Mouse (Mus musculus): ENCODE measurements around the gene Ndufs6. TPM values are rescaled to one million over a fixed set of nuclear protein-coding genes. Genes with fewer than 3 reads are reported as not detected.

Gene Ndufs6
- polyA plus RNA-seq (2015; fragmentation: Nextera tagmentation; extraction: Ambion mirVana) = 370 and 384 TPM in 2 replicates

- Histone ChIP-seq H3K9me3 (no peaks in the 10 kb centered on the region), H3K36me3 (peaks cover 35% of the 10 kb centered on the region), H3K27me3 (no peaks in the 10 kb centered on the region), H3K27ac (peak within 1 kb of the TSS; percentile 60; the same call in 1 of the 2 replicates), H3K4me3 (peak within 1 kb of the TSS; percentile 72), H3K4me1 (replicated peaks) (peaks cover 28% of the 10 kb centered on the region), H3K9ac (peak within 1 kb of the TSS; percentile 82), H3K4me2 (peak within 1 kb of the TSS; percentile 86)
- WGBS = 1% methylated on average over 44 of the region's 45 CpGs
- peak; percentile 73 for ATAC-seq (ENCODE audit: low FRiP score)
Observed at GRCm38 (mm10) chr13:73327827-73328698, at the start of gene Ndufs6, which contains the start of gene Mrpl36. Gene Ndufs6 (minus strand): TSS chr13:73328542. Gene Mrpl36 (plus strand): TSS chr13:73328513.

GRCm38 (mm10) chr13:73377637-73378036, 49.3 kb upstream of the Ndufs6 start:
- Histone ChIP-seq H3K4me3 (no peak overlapping the region), H3K9me3 (no peaks in the 10 kb centered on the region), H3K9ac (no peak overlapping the region), H3K27ac (no peak overlapping the region), H3K4me1 (replicated peaks) (peaks cover 7% of the 10 kb centered on the region), H3K4me2 (no peak overlapping the region), H3K36me3 (no peaks in the 10 kb centered on the region), H3K27me3 (no peaks in the 10 kb centered on the region)
- WGBS = 70% methylated on average over 9 of the region's 9 CpGs
- no peak for ATAC-seq (ENCODE audit: low FRiP score)

- ATAC-seq (ENCODE audit: low FRiP score) = peak; percentile 7; the same call in 1 of the 2 replicates
- Histone ChIP-seq H3K9me3 (no peaks in the 10 kb centered on the region), H3K4me2 (no peak overlapping the region), H3K9ac (no peak overlapping the region), H3K27ac (no peak overlapping the region), H3K36me3 (no peaks in the 10 kb centered on the region), H3K27me3 (no peaks in the 10 kb centered on the region), H3K4me3 (no peak overlapping the region), H3K4me1 (replicated peaks) (peaks cover 7% of the 10 kb centered on the region)
- 52% methylated on average over 2 of the region's 2 CpGs for whole genome bisulfite sequencing
Observed at GRCm38 (mm10) chr13:73374612-73375011, 46.3 kb upstream of the Ndufs6 start.

GRCm38 (mm10) chr13:73373367-73373766, 45.0 kb upstream of the Ndufs6 start:
- Histone ChIP-seq H3K4me3 (no peak overlapping the region), H3K4me2 (no peak overlapping the region), H3K9me3 (no peaks in the 10 kb centered on the region), H3K36me3 (no peaks in the 10 kb centered on the region), H3K27ac (no peak overlapping the region), H3K9ac (no peak overlapping the region), H3K4me1 (replicated peaks) (peaks cover 7% of the 10 kb centered on the region), H3K27me3 (no peaks in the 10 kb centered on the region)
- no peak for ATAC-seq (ENCODE audit: low FRiP score)
- WGBS = 86% methylated on average over 4 of the region's 4 CpGs

GRCm38 (mm10) chr13:73357106-73357505, 28.8 kb upstream of the Ndufs6 start:
- Histone ChIP-seq H3K4me2 (no peak overlapping the region), H3K4me1 (replicated peaks) (no peaks in the 10 kb centered on the region), H3K36me3 (no peaks in the 10 kb centered on the region), H3K4me3 (no peak overlapping the region), H3K9me3 (no peaks in the 10 kb centered on the region), H3K27me3 (no peaks in the 10 kb centered on the region), H3K9ac (no peak overlapping the region), H3K27ac (no peak overlapping the region)
- ATAC-seq (ENCODE audit: low FRiP score) = no peak
- 89% methylated on average over 3 of the region's 3 CpGs for WGBS

GRCm38 (mm10) chr13:73352491-73352890, 24.1 kb upstream of the Ndufs6 start:
- H3K27ac ChIP-seq = no peak overlapping the region
- H3K4me2 ChIP-seq = no peak overlapping the region
- no peaks in the 10 kb centered on the region for H3K9me3 ChIP-seq
- no peaks in the 10 kb centered on the region for H3K36me3 ChIP-seq
- no peak overlapping the region for H3K4me3 ChIP-seq
- H3K9ac ChIP-seq = no peak overlapping the region
- H3K4me1 ChIP-seq (replicated peaks) = no peaks in the 10 kb centered on the region
- no peaks in the 10 kb centered on the region for H3K27me3 ChIP-seq
- ATAC-seq (ENCODE audit: low FRiP score) = no peak

- no peaks in the 10 kb centered on the region for H3K27me3 ChIP-seq
- no peak overlapping the region for H3K4me2 ChIP-seq
- H3K36me3 ChIP-seq = no peaks in the 10 kb centered on the region
- no peak overlapping the region for H3K4me3 ChIP-seq
- H3K4me1 ChIP-seq (replicated peaks) = no peaks in the 10 kb centered on the region
- H3K9ac ChIP-seq = no peak overlapping the region
- no peak overlapping the region for H3K27ac ChIP-seq
- H3K9me3 ChIP-seq = no peaks in the 10 kb centered on the region
- WGBS = 72% methylated on average over 3 of the region's 3 CpGs
- ATAC-seq (ENCODE audit: low FRiP score) = no peak
Observed at GRCm38 (mm10) chr13:73351910-73352309, 23.6 kb upstream of the Ndufs6 start.

GRCm38 (mm10) chr13:73350741-73351140, 22.4 kb upstream of the Ndufs6 start:
- no peak overlapping the region for H3K27ac ChIP-seq
- no peak overlapping the region for H3K4me2 ChIP-seq
- no peak for ATAC-seq (ENCODE audit: low FRiP score)
- H3K27me3 ChIP-seq = no peaks in the 10 kb centered on the region
- H3K9ac ChIP-seq = no peak overlapping the region
- no peaks in the 10 kb centered on the region for H3K9me3 ChIP-seq
- no peaks in the 10 kb centered on the region for H3K36me3 ChIP-seq
- H3K4me1 ChIP-seq (replicated peaks) = no peaks in the 10 kb centered on the region
- no peak overlapping the region for H3K4me3 ChIP-seq
- WGBS = 87% methylated on average over 9 of the region's 9 CpGs

GRCm38 (mm10) chr13:73347922-73348650, 19.7 kb upstream of the Ndufs6 start:
- H3K4me2 ChIP-seq = no peak overlapping the region
- H3K27ac ChIP-seq = no peak overlapping the region

GRCm38 (mm10) chr13:73347171-73347570, 18.8 kb upstream of the Ndufs6 start:
- 81% methylated on average over 3 of the region's 3 CpGs for WGBS
- no peaks in the 10 kb centered on the region for H3K36me3 ChIP-seq
- no peak overlapping the region for H3K9ac ChIP-seq
- no peak for ATAC-seq (ENCODE audit: low FRiP score)
- no peak overlapping the region for H3K4me2 ChIP-seq
- H3K27ac ChIP-seq = no peak overlapping the region
- no peaks in the 10 kb centered on the region for H3K4me1 ChIP-seq (replicated peaks)
- no peak overlapping the region for H3K4me3 ChIP-seq
- no peaks in the 10 kb centered on the region for H3K9me3 ChIP-seq
- no peaks in the 10 kb centered on the region for H3K27me3 ChIP-seq

More at GRCm38 (mm10) chr13:73347922-73348650, 19.7 kb upstream of the Ndufs6 start:
- no peaks in the 10 kb centered on the region for H3K36me3 ChIP-seq
- H3K4me3 ChIP-seq = no peak overlapping the region
- H3K27me3 ChIP-seq = no peaks in the 10 kb centered on the region
- WGBS = 92% methylated on average over 7 of the region's 7 CpGs
- H3K4me1 ChIP-seq (replicated peaks) = no peaks in the 10 kb centered on the region
- no peak overlapping the region for H3K9ac ChIP-seq
- ATAC-seq (ENCODE audit: low FRiP score) = no peak
- H3K9me3 ChIP-seq = no peaks in the 10 kb centered on the region

- ATAC-seq (ENCODE audit: low FRiP score) = no peak
- H3K27ac ChIP-seq = no peak overlapping the region
- 81% methylated on average over 4 of the region's 4 CpGs for WGBS
Observed at GRCm38 (mm10) chr13:73346743-73347142, 18.4 kb upstream of the Ndufs6 start.

GRCm38 (mm10) chr13:73346131-73346530, 17.8 kb upstream of the Ndufs6 start:
- no peak for ATAC-seq (ENCODE audit: low FRiP score)
- Histone ChIP-seq H3K4me1 (replicated peaks) (no peaks in the 10 kb centered on the region), H3K27ac (no peak overlapping the region), H3K9ac (no peak overlapping the region), H3K4me3 (no peak overlapping the region), H3K4me2 (no peak overlapping the region), H3K36me3 (no peaks in the 10 kb centered on the region), H3K27me3 (no peaks in the 10 kb centered on the region), H3K9me3 (no peaks in the 10 kb centered on the region)
- WGBS = 44% methylated on average over 2 of the region's 2 CpGs

More at GRCm38 (mm10) chr13:73346743-73347142, 18.4 kb upstream of the Ndufs6 start:
- no peak overlapping the region for H3K4me2 ChIP-seq
- H3K36me3 ChIP-seq = no peaks in the 10 kb centered on the region
- no peak overlapping the region for H3K9ac ChIP-seq
- no peak overlapping the region for H3K4me3 ChIP-seq
- H3K27me3 ChIP-seq = no peaks in the 10 kb centered on the region
- H3K4me1 ChIP-seq (replicated peaks) = no peaks in the 10 kb centered on the region
- no peaks in the 10 kb centered on the region for H3K9me3 ChIP-seq

Data from hindbrain, embryonic 13.5 days (tissue).